Mouse (Mus musculus) cortical plate, adult 2 months (tissue): ENCODE measurements around the gene Ezh1.

Experiments used
- CTCF ChIP-seq: fragments of 200-500 bp; IDR thresholded peaks from 2 replicates; pipeline ENCODE4 v1.5.1; 2011; ENCODE audit warnings: mild to moderate bottlenecking, control low read depth, low read length; ENCODE audit not compliant: insufficient read depth; ENCODE audit errors: extremely low read depth
- POLR2A ChIP-seq: fragments of 200-500 bp; IDR thresholded peaks from 2 replicates; pipeline ENCODE4 v1.6.1; 2011; ENCODE audit warnings: mild to moderate bottlenecking, low read length, control low read depth; ENCODE audit not compliant: insufficient read depth; ENCODE audit errors: extremely low read depth

DNA sequence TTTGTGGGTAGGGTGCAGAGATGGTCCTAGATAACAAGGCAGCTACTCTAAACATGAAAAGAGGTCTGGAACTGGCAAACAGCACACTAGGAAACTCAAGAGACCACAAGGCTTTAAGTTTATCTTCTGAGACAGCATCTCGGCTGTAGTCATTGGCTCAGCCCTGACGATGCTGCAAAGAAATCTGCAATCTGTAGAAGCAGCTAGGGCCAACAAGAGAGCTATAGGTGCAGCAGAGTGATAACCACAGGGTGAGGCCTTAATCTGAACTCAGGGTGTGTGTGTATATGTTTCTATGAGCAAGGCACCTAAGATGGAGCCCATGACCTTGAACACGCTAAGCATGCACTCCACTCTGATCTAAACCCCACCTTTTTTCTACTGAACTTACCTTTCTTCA, 26.7 kb downstream of the Ezh1 start:
- TF ChIP-seq CTCF: no peak
- no peak for TF ChIP-seq POLR2A
